Mouse (Mus musculus) liver, adult 2 months (tissue): ENCODE measurements around the gene Chst3. TPM values are rescaled to one million over a fixed set of nuclear protein-coding genes. Genes with fewer than 3 reads are reported as not detected.
"Not testable (repeated sequence)": the region's sequence is repeated elsewhere in the genome, so short reads cannot be mapped to it uniquely, and the experiment has no call there.

Experiments used
- DNase-seq: peaks from one replicate; pipeline ENCODE4 v3.0.0-alpha.2; 2011; ENCODE audit warnings: low read depth, low spot score; ENCODE audit errors: extremely low read depth
- H3K27ac ChIP-seq: fragments of 200-500 bp; replicated peaks from 2 replicates; pipeline ENCODE4 v1.5.1; 2012; ENCODE audit warnings: low read depth, mild to moderate bottlenecking, control low read depth, inconsistent platforms, low read length; ENCODE audit not compliant: insufficient read depth
- H3K27me3 ChIP-seq: fragments of 200-500 bp; 2 replicates; pipeline ENCODE4 v1.6.1; 2012; ENCODE audit warnings: mild to moderate bottlenecking, moderate library complexity, low read length, inconsistent platforms; ENCODE audit not compliant: control insufficient read depth, insufficient read depth
- H3K36me3 ChIP-seq: fragments of 200-500 bp; 2 replicates; pipeline ENCODE4 v1.6.1; 2012; ENCODE audit warnings: low read length, inconsistent platforms; ENCODE audit not compliant: control insufficient read depth, insufficient read depth
- H3K4me1 ChIP-seq: fragments of 200-500 bp; 2 replicates; pipeline ENCODE4 v1.6.1; 2011; ENCODE audit warnings: low read length; ENCODE audit not compliant: control insufficient read depth, insufficient read depth
- H3K4me3 ChIP-seq: fragments of 200-500 bp; 2 replicates; pipeline ENCODE4 v1.5.1; 2011; ENCODE audit warnings: low read depth, mild to moderate bottlenecking, control low read depth, low read length, moderate library complexity; ENCODE audit not compliant: insufficient read depth
- H3K79me2 ChIP-seq: fragments of 200-500 bp; 2 replicates; pipeline ENCODE4 v1.6.1; 2012; ENCODE audit warnings: inconsistent platforms, mild to moderate bottlenecking, low read length, moderate library complexity; ENCODE audit not compliant: control insufficient read depth, insufficient read depth
- H3K9ac ChIP-seq: fragments of 200-500 bp; 2 replicates; pipeline ENCODE4 v1.6.1; 2012; ENCODE audit warnings: low read depth, mild to moderate bottlenecking, control low read depth, inconsistent platforms, low read length
- CTCF ChIP-seq: fragments of 200-500 bp; IDR thresholded peaks from 2 replicates; pipeline ENCODE4 v1.5.1; 2011; ENCODE audit warnings: low read depth, low read length, control low read depth
- POLR2A ChIP-seq: fragments of 200-500 bp; IDR thresholded peaks from 2 replicates; pipeline ENCODE4 v1.6.1; 2011; ENCODE audit warnings: low read length, control low read depth; ENCODE audit not compliant: insufficient read depth; ENCODE audit errors: extremely low read depth
- whole genome bisulfite sequencing: fragments of 180-500 bp; shearing (Covaris S2); methylation state at CpG from one replicate; pipeline ENCODE4 v1.1.7; 2018; 5-methylcytosine and 5-hydroxymethylcytosine counted together
- polyA plus RNA-seq: library from polyadenylated mRNA; depleted of rRNA; stranded (reverse); fragments of >200 nt; gene quantifications from 2 replicates; pipeline ENCODE4 v1.2.3, GENCODE M21; 2012
- total RNA-seq: library from RNA; depleted of rRNA; stranded (reverse); fragments of >200 nt; gene quantifications from 2 replicates; pipeline ENCODE4 v1.2.3, GENCODE M21; 2014

Gene Chst3
- total and polyA plus RNA-seq, 2 experiments, result 0.09 to 0.43 TPM

DNA sequence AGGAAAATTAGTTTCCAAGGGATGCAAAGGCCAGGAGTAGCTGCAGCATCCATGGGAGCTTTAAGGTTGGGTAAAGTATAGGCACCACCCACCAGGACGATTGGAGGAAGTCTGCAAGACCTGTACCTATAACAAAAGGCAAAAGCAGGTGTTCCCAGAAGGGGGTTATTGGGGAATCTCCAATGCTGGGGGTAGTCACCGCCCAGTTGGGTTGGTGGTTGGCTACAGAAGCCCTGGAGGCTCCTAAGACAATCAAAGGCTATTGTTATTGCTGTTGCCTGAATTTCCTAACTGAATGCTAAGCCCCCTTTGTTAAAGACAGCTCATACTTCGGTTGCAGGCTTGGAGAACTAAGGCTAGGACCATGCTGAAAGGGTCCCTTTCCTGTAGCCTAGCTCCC is 53.0 kb downstream of the Chst3 start:
- no peak for TF ChIP-seq POLR2A
- TF ChIP-seq CTCF, result no peak
- H3K4me1 ChIP-seq, result no peaks in the 10 kb centered on the region
- H3K9ac ChIP-seq, result no peak overlapping the region
- H3K79me2 ChIP-seq, result no peaks in the 10 kb centered on the region
- H3K27me3 ChIP-seq, result no peaks in the 10 kb centered on the region
- no peak for DNase-seq
- H3K36me3 ChIP-seq, result no peaks in the 10 kb centered on the region
- WGBS, result 46% methylated on average over 3 of the region's 3 CpGs
- H3K4me3 ChIP-seq, result no peak overlapping the region
- H3K27ac ChIP-seq, result no peak overlapping the region

DNA sequence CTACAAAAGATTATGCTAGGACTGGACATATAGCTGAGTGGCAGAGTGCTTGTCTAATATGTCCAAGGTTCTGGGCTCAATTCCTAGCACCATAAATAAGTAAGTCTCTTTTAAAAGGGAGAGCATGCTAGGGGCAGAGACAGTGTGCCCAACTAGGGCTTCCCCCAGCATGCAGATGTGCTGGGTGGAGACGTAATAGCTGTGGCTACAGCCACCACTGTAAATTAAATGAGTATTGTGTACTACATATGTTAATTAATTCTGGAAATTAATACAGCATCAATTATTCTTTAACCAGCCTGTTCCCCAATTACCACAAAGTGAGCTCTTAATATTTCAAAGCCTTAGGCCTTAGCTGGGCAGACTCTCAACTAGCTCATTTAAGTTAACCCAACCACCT is 54.2 kb downstream of the Chst3 start:
- Histone ChIP-seq H3K27ac (no peak overlapping the region), H3K27me3 (no peaks in the 10 kb centered on the region), H3K4me1 (no peaks in the 10 kb centered on the region), H3K79me2 (no peaks in the 10 kb centered on the region), H3K9ac (no peak overlapping the region), H3K36me3 (no peaks in the 10 kb centered on the region), H3K4me3 (no peak overlapping the region)
- WGBS, result 92% methylated on average over 1 of the region's 1 CpGs
- DNase-seq, result no peak
- TF ChIP-seq POLR2A (no peak), CTCF (no peak)

DNA sequence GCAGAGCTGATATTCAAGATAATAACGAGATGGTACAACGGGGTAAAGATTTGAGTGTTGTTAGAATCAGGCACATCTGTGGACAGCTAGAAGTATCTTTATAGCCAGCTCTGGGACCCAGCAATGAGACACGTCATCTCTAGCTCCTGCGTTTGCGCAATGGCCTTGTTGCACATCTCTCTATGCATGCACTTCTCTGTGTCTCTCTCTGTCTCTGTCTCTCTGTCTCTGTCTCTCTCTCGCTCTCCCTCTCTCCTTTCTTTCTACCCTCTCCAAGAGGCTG is 56.1 kb downstream of the Chst3 start:
- no peak overlapping the region for H3K27ac ChIP-seq
- 81% methylated on average over 6 of the region's 6 CpGs for WGBS

DNA sequence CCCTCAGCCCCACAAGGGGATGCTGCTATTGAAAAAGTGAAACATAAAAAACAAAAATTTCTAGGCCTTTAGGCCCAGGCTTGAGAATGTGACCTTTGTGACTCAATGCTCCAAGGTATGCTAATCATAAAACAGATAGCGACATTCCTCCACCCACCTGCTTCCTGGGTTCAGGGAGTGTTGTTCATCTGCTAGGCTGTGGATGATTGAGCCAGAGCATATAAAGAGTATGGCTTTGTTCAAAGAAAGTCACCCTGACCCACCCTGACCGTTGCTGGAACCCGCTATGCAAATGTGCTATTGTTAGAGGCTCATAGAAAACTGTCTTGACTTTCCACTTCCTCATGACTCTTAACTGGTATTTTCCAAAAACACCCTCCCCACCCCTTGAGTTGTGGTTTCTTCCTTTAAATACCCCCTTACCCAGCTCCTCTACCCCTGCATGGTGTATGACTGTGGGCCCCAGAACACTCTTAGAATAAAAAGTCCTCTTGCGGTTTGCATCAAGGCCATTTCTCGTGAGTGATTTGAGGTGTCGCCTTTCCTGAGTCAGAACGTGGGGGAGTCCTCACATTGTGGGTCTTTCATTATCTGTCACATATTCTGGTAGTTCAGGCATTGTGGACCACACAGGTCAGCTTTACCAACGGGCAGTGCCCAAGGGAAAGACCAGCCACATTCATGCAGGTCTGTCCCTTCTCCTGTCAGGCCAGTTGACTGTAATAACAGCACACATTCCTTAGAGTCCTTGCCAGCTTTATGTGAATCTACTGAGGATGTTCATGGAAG is 56.7 kb downstream of the Chst3 start:
- H3K27me3 ChIP-seq, H3K9ac ChIP-seq, H3K36me3 ChIP-seq, H3K27ac ChIP-seq, H3K4me3 ChIP-seq, H3K79me2 ChIP-seq, H3K4me1 ChIP-seq, DNase-seq: not testable (repeated sequence)
- 87% methylated on average over 8 of the region's 8 CpGs for WGBS

More for the DNA sequence above, 56.1 kb downstream of the Chst3 start:
- Histone ChIP-seq H3K79me2 (no peaks in the 10 kb centered on the region), H3K4me3 (no peak overlapping the region), H3K4me1 (no peaks in the 10 kb centered on the region), H3K9ac (no peak overlapping the region), H3K27me3 (no peaks in the 10 kb centered on the region), H3K36me3 (no peaks in the 10 kb centered on the region)
- TF ChIP-seq CTCF, result no peak
- no peak for TF ChIP-seq POLR2A
- DNase-seq, result no peak

DNA sequence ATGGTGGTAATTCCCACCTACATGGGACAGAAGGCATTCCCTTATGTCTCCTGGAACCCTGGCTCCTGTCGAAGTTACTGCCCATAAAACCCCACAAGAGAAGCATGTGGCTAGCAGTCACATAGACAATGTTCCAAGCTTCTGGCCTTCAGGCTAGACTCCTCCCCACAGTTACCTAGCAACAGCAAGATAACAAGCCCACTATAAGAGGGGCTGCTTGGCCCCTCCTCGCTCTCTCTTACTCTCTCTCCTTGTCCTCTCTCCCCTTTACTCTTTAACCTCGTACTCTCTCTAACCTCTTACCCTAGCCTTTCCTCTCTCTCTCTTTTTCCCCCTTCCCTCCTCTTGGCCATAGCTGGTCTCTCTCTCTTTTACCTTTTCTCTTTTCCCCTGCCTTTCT is 57.7 kb downstream of the Chst3 start:
- not testable (repeated sequence) for H3K4me3 ChIP-seq, H3K4me1 ChIP-seq, H3K27ac ChIP-seq, H3K27me3 ChIP-seq, H3K9ac ChIP-seq, H3K36me3 ChIP-seq, DNase-seq, H3K79me2 ChIP-seq
- 85% methylated on average over 3 of the region's 3 CpGs for WGBS

DNA sequence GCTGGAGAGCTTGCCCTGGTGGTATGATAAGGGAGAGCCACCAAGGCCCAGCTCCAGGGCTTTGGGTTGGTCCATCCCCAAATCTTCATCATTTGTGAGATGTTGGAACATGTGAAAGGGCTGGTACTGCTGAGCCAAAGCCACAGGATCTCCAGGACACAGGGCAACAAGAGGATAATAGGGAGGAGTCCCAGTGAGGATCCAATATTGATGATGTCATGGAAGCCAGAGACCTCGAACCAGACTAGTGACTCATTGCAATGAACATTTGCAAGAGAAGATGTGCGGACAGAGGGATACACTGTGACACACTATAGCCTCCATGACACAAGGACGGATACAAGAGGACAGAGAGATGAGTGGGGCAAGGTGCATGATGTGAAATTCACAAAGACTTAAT is 60.9 kb downstream of the Chst3 start:
- TF ChIP-seq CTCF (no peak), POLR2A (no peak)
- H3K27ac ChIP-seq, result no peak overlapping the region
- no peaks in the 10 kb centered on the region for H3K4me1 ChIP-seq
- no peaks in the 10 kb centered on the region for H3K27me3 ChIP-seq
- H3K4me3 ChIP-seq, result no peak overlapping the region
- H3K79me2 ChIP-seq, result no peaks in the 10 kb centered on the region
- H3K36me3 ChIP-seq, result no peaks in the 10 kb centered on the region
- H3K9ac ChIP-seq, result no peak overlapping the region
- DNase-seq, result no peak
- WGBS, result 84% methylated on average over 3 of the region's 3 CpGs
